ENCODE assay signal across 8 mouse cellular contexts in the genomic region with DNA sequence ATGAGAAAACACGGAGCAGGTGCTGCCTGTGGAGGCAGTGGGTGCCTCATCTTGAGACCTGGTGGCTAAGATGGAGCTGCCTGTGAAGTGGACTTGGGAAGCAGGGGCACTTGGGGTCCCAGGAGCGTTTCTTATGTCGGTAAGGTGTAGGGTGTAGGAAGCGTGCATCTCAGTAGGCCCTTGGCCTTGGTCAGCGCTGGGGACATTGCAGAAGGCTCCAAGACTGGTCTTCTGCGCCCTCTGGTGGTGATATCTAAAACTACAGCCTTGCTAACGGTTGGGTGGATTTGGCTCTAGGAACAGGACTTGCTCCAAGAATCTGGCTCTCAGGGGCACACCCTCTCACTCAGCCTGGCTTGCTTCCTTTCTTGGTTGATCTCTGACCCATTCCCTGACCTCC. TPM values are rescaled to one million over a fixed set of nuclear protein-coding genes. Genes with fewer than 3 reads are reported as not detected.
DNase-seq lines count a peak whose midpoint lies in the region; ATAC-seq and TF ChIP-seq lines count a peak whose summit lies in the region.

No protein-coding gene starts in this region.

- peak overlapping the region; percentile 57 for H3K4me2 ChIP-seq in heart, embryonic 15.5 days
- H3K4me2 ChIP-seq in liver, embryonic 14.5 days (ENCODE audit: low read depth), result peak overlapping the region; percentile 56
- H3K4me2 ChIP-seq in stomach, embryonic 15.5 days, result peak overlapping the region; percentile 48

- TF ChIP-seq EP300 in liver, embryonic 14.5 days (IDR thresholded peaks at IDR 0.05; ENCODE audit: low read depth), result no peak

- peaks cover 33% of the 10 kb centered on the region; the same call in 1 of the 2 replicates for H3K36me3 ChIP-seq in heart, embryonic 15.5 days
- no peaks in the 10 kb centered on the region; the same call in 1 of the 2 replicates for H3K36me3 ChIP-seq in liver, embryonic 14.5 days (replicated peaks; ENCODE audit: control insufficient read depth, insufficient read depth, low read depth)
- peaks cover 16% of the 10 kb centered on the region for H3K36me3 ChIP-seq in stomach, embryonic 15.5 days

- H3K4me3 ChIP-seq in heart, embryonic 15.5 days, result no peak overlapping the region
- 0 out of 4 replicates have a peak overlapping the region, but pooled peaks of 1 of the 2 experiments have one; percentile 7 for H3K4me3 ChIP-seq in liver, embryonic 14.5 days (ENCODE audit: insufficient read depth in 1 of 2, low read depth in 2 of 2, low read length in 2 of 2)
- peak overlapping the region; percentile 21; the same call in 1 of the 2 replicates for H3K4me3 ChIP-seq in stomach, embryonic 15.5 days (replicated peaks)

- no peak overlapping the region for H3K9ac ChIP-seq in heart, embryonic 15.5 days
- no peak overlapping the region for H3K9ac ChIP-seq in liver, embryonic 14.5 days (replicated peaks)
- H3K9ac ChIP-seq in stomach, embryonic 15.5 days, result no peak overlapping the region

- peak; percentile 98 for TF ChIP-seq CTCF in liver, embryonic 14.5 days (IDR thresholded peaks at IDR 0.05; ENCODE audit: low read depth)

- H3K27ac ChIP-seq in heart, embryonic 15.5 days, result no peak overlapping the region
- no peak overlapping the region for H3K27ac ChIP-seq in liver, embryonic 14.5 days
- peak overlapping the region; percentile 57 for H3K27ac ChIP-seq in stomach, embryonic 15.5 days

- peaks cover 9% of the 10 kb centered on the region for H3K4me1 ChIP-seq in heart, embryonic 15.5 days (replicated peaks)
- peaks cover 2 to 6% of the 10 kb centered on the region in 2 experiments; a peak in 2 of 4 replicates for H3K4me1 ChIP-seq in liver, embryonic 14.5 days (replicated peaks; ENCODE audit: control insufficient read depth in 2 of 2, insufficient read depth in 2 of 2, low read length in 1 of 2)
- H3K4me1 ChIP-seq in stomach, embryonic 15.5 days, result peaks cover 10% of the 10 kb centered on the region

- 3% methylated on average over 7 of the region's 7 CpGs for WGBS in heart, embryonic 15.5 days
- 5% methylated on average over 7 of the region's 7 CpGs for WGBS in liver, embryonic 14.5 days (ENCODE audit: insufficient replicate concordance)
- 2% methylated on average over 7 of the region's 7 CpGs for WGBS in stomach, embryonic 15.5 days

- no peaks in the 10 kb centered on the region for H3K27me3 ChIP-seq in heart, embryonic 15.5 days
- no peaks in the 10 kb centered on the region for H3K27me3 ChIP-seq in liver, embryonic 14.5 days (ENCODE audit: control insufficient read depth, insufficient read depth, low read length)
- H3K27me3 ChIP-seq in stomach, embryonic 15.5 days (replicated peaks), result no peaks in the 10 kb centered on the region

- DNase-seq in CD4-positive, CD25-positive, alpha-beta regulatory T cell, adult 2 months (ENCODE audit: low read depth, low spot score), result peak; percentile 88
- peak; percentile 70 for DNase-seq in c-Kit-negative CD71-positive TER-119-positive erythroid progenitor cells, embryonic 14.5 days (ENCODE audit: low read depth, low spot score)
- DNase-seq in fibroblast of lung, adult 2 months (ENCODE audit: low read depth), result peak; percentile 74
- DNase-seq in kidney, postnatal 14 days, result peak; percentile 91
- DNase-seq in liver, embryonic 14.5 days (ENCODE audit: low read depth in 3 of 3, low spot score in 3 of 3), result peak; percentile 52 to 62 (median 54)
- peak; percentile 86 for DNase-seq in neural tube, embryonic 10.5 days (ENCODE audit: extremely low spot score, low spot score)

- H3K9me3 ChIP-seq in heart, embryonic 15.5 days (replicated peaks), result no peaks in the 10 kb centered on the region
- H3K9me3 ChIP-seq in liver, embryonic 14.5 days (ENCODE audit: control insufficient read depth, low read length), result no peaks in the 10 kb centered on the region
- H3K9me3 ChIP-seq in stomach, embryonic 15.5 days, result no peaks in the 10 kb centered on the region

- peak; percentile 72 for ATAC-seq in heart, embryonic 15.5 days (replicated peaks; ENCODE audit: insufficient number of reproducible peaks, insufficient read depth, low FRiP score, low read depth)
- ATAC-seq in liver, embryonic 14.5 days (ENCODE audit: insufficient read depth), result peak; percentile 63
- ATAC-seq in stomach, embryonic 15.5 days (ENCODE audit: insufficient read depth, low FRiP score, low read depth), result peak; percentile 79

RNA-seq across cellular contexts. Expression of a gene that starts 9.7 kb away (rescaled TPM):
- 57.8 and 61.4 TPM in 2 replicates for polyA plus RNA-seq in heart, embryonic 15.5 days (2015; fragmentation: Nextera tagmentation; extraction: Ambion mirVana)
- polyA plus RNA-seq in liver, embryonic 14.5 days (2012; rRNA removed), result 34.1 and 39.1 TPM in 2 replicates
- polyA plus RNA-seq in liver, embryonic 14.5 days (2014; fragmentation: Nextera tagmentation; extraction: Ambion mirVana), result 11.7 and 15.6 TPM in 2 replicates
- 32.7 and 40.2 TPM in 2 replicates for polyA plus RNA-seq in stomach, embryonic 15.5 days (2015; fragmentation: Nextera tagmentation; extraction: Ambion mirVana)

RNA-seq across cellular contexts. Expression of a gene that starts 25.0 kb away (rescaled TPM):
- polyA plus RNA-seq in heart, embryonic 15.5 days (2015; fragmentation: Nextera tagmentation; extraction: Ambion mirVana), result 9.1 and 14.1 TPM in 2 replicates
- polyA plus RNA-seq in liver, embryonic 14.5 days (2012; rRNA removed), result 6.1 and 7.5 TPM in 2 replicates
- 7.2 and 9.6 TPM in 2 replicates for polyA plus RNA-seq in liver, embryonic 14.5 days (2014; fragmentation: Nextera tagmentation; extraction: Ambion mirVana)
- polyA plus RNA-seq in stomach, embryonic 15.5 days (2015; fragmentation: Nextera tagmentation; extraction: Ambion mirVana), result 14.6 and 17.3 TPM in 2 replicates
